Mouse (Mus musculus) fibroblast of lung, adult 2 months (primary cell): ENCODE results near the gene Runx1.

Experiments
- DNase-seq: peaks from one replicate; pipeline ENCODE4 v3.0.0-alpha.2; 2011; ENCODE audit warnings: low read depth

Runx1 gene

GRCm38 (mm10) chr16:92793741-92794140, 32.2 kb downstream of the Runx1 start:
- no peak for DNase-seq

- DNase-seq = no peak
Observed at GRCm38 (mm10) chr16:92792905-92793304, 33.0 kb downstream of the Runx1 start.

GRCm38 (mm10) chr16:92790601-92791000, 35.3 kb downstream of the Runx1 start:
- DNase-seq = no peak

GRCm38 (mm10) chr16:92789840-92790239, 36.1 kb downstream of the Runx1 start:
- no peak for DNase-seq

GRCm38 (mm10) chr16:92788446-92788845, 37.5 kb downstream of the Runx1 start:
- DNase-seq = peak; percentile 65

GRCm38 (mm10) chr16:92786883-92787321, 39.0 kb downstream of the Runx1 start:
- DNase-seq = no peak

- DNase-seq = no peak
Observed at GRCm38 (mm10) chr16:92786276-92786882, 39.6 kb downstream of the Runx1 start.

- DNase-seq = no peak
Observed at GRCm38 (mm10) chr16:92783651-92784131, 42.3 kb downstream of the Runx1 start.

- peak; percentile 67 for DNase-seq
Observed at GRCm38 (mm10) chr16:92782408-92782807, 43.5 kb downstream of the Runx1 start.

- DNase-seq = no peak
Observed at GRCm38 (mm10) chr16:92779896-92780435, 46.0 kb downstream of the Runx1 start.

GRCm38 (mm10) chr16:92779175-92779574, 46.8 kb downstream of the Runx1 start:
- no peak for DNase-seq

- peak; percentile 73 for DNase-seq
Observed at GRCm38 (mm10) chr16:92778096-92778780, 47.7 kb downstream of the Runx1 start.

GRCm38 (mm10) chr16:92767862-92768261, 58.1 kb downstream of the Runx1 start:
- no peak for DNase-seq

- no peak for DNase-seq
Observed at GRCm38 (mm10) chr16:92767423-92767822, 58.5 kb downstream of the Runx1 start.

GRCm38 (mm10) chr16:92764741-92765396, 61.1 kb downstream of the Runx1 start:
- DNase-seq = no peak

GRCm38 (mm10) chr16:92763666-92764065, 62.3 kb downstream of the Runx1 start:
- DNase-seq = no peak

- DNase-seq = no peak
Observed at GRCm38 (mm10) chr16:92761968-92762521, 63.9 kb downstream of the Runx1 start.

- DNase-seq = no peak
Observed at GRCm38 (mm10) chr16:92760091-92760490, 65.9 kb downstream of the Runx1 start.

- no peak for DNase-seq
Observed at GRCm38 (mm10) chr16:92757564-92757963, 68.4 kb downstream of the Runx1 start.

GRCm38 (mm10) chr16:92753944-92754343, 72.0 kb downstream of the Runx1 start:
- no peak for DNase-seq

GRCm38 (mm10) chr16:92753139-92753538, 72.8 kb downstream of the Runx1 start:
- DNase-seq = no peak

GRCm38 (mm10) chr16:92748272-92748671, 77.7 kb downstream of the Runx1 start:
- DNase-seq = no peak
